Mouse (Mus musculus) stomach, embryonic 15.5 days (tissue): ENCODE measurements around the gene Csrnp1. TPM values are rescaled to one million over a fixed set of nuclear protein-coding genes. Genes with fewer than 3 reads are reported as not detected.

Experiments used
- ATAC-seq: fragments of 200-750 bp; cut with Nextera tagmentation; 2 replicates; pipeline ENCODE4 v1.8.0; 2017; ENCODE audit warnings: low read depth, moderate number of reproducible peaks, moderate TSS enrichment; ENCODE audit not compliant: insufficient read depth, low FRiP score
- H3K27ac ChIP-seq: fragments of 300-500 bp; sonication (generic); 2 replicates; pipeline ENCODE4 v1.5.1; 2015; ENCODE audit warnings: mild to moderate bottlenecking, inconsistent platforms
- H3K27me3 ChIP-seq: fragments of 300-500 bp; sonication (generic); replicated peaks from 2 replicates; pipeline ENCODE4 v1.6.1; 2015; ENCODE audit warnings: inconsistent platforms
- H3K36me3 ChIP-seq: fragments of 300-500 bp; sonication (generic); 2 replicates; pipeline ENCODE4 v1.6.1; 2015; ENCODE audit warnings: inconsistent platforms
- H3K4me1 ChIP-seq: fragments of 300-500 bp; sonication (generic); 2 replicates; pipeline ENCODE4 v1.6.1; 2015; ENCODE audit warnings: inconsistent platforms
- H3K4me2 ChIP-seq: fragments of 300-500 bp; sonication (generic); 2 replicates; pipeline ENCODE4 v1.6.1; 2015; ENCODE audit warnings: mild to moderate bottlenecking, inconsistent platforms
- H3K4me3 ChIP-seq: fragments of 300-500 bp; sonication (generic); replicated peaks from 2 replicates; pipeline ENCODE4 v1.5.1; 2015; ENCODE audit warnings: inconsistent platforms
- H3K9ac ChIP-seq: fragments of 300-500 bp; sonication (generic); 2 replicates; pipeline ENCODE4 v1.6.1; 2015; ENCODE audit warnings: inconsistent platforms
- H3K9me3 ChIP-seq: fragments of 300-500 bp; sonication (generic); 2 replicates; pipeline ENCODE4 v1.6.1; 2016; ENCODE audit warnings: inconsistent platforms
- WGBS: fragments of 180-500 bp; shearing (Covaris S2); methylation state at CpG from one replicate; pipeline ENCODE4 v1.1.7; 2015; 5-methylcytosine and 5-hydroxymethylcytosine counted together
- polyA plus RNA-seq: library from polyadenylated mRNA; unstranded; fragments of >200 nt; fragmentation: Nextera tagmentation; extraction: Ambion mirVana; gene quantifications from 2 replicates; pipeline ENCODE4 v1.2.1, GENCODE M21; 2015

The Csrnp1 gene
- polyA plus RNA-seq = 5.7 and 6.7 TPM in 2 replicates

- ATAC-seq = no peak
- Histone ChIP-seq H3K4me2 (peak within 1 kb of the TSS; percentile 96), H3K9me3 (no peaks in the 10 kb centered on the region), H3K4me3 (peak within 1 kb of the TSS; percentile 76), H3K36me3 (no peaks in the 10 kb centered on the region), H3K27ac (peak within 1 kb of the TSS; percentile 96), H3K9ac (peak within 1 kb of the TSS; percentile 45), H3K27me3 (no peaks in the 10 kb centered on the region), H3K4me1 (peaks cover 45% of the 10 kb centered on the region)
- WGBS = 10% methylated on average over 14 of the region's 14 CpGs
Measured at GRCm38 (mm10) chr9:119984536-119985011, at the start of gene Csrnp1. TSS of gene Csrnp1 (minus strand) at chr9:119984658.

- no peak overlapping the region for H3K4me2 ChIP-seq
- no peaks in the 10 kb centered on the region for H3K9me3 ChIP-seq
- H3K4me1 ChIP-seq = no peaks in the 10 kb centered on the region
- H3K4me3 ChIP-seq = no peak overlapping the region
- ATAC-seq = peak; percentile 73
- H3K27me3 ChIP-seq = no peaks in the 10 kb centered on the region
- H3K9ac ChIP-seq = no peak overlapping the region
- H3K36me3 ChIP-seq = no peaks in the 10 kb centered on the region
- 70% methylated on average over 6 of the region's 6 CpGs for WGBS
- no peak overlapping the region for H3K27ac ChIP-seq
Measured at GRCm38 (mm10) chr9:120032710-120033109, 48.3 kb upstream of the Csrnp1 start.

GRCm38 (mm10) chr9:120030421-120030820 lies 46.0 kb upstream of the Csrnp1 start:
- Histone ChIP-seq H3K27ac (no peak overlapping the region), H3K4me2 (no peak overlapping the region), H3K36me3 (no peaks in the 10 kb centered on the region), H3K4me1 (0 out of 2 replicates have a peak, but pooled peaks cover 4% of the 10 kb centered on the region), H3K4me3 (no peak overlapping the region), H3K27me3 (no peaks in the 10 kb centered on the region), H3K9me3 (no peaks in the 10 kb centered on the region), H3K9ac (no peak overlapping the region)
- WGBS = 80% methylated on average over 10 of the region's 10 CpGs
- ATAC-seq = no peak

- H3K36me3 ChIP-seq = no peaks in the 10 kb centered on the region
- WGBS = 89% methylated on average over 6 of the region's 6 CpGs
- no peaks in the 10 kb centered on the region for H3K9me3 ChIP-seq
- ATAC-seq = no peak
- no peaks in the 10 kb centered on the region for H3K27me3 ChIP-seq
- H3K27ac ChIP-seq = no peak overlapping the region
- H3K4me3 ChIP-seq = no peak overlapping the region
- 0 out of 2 replicates have a peak, but pooled peaks cover 4% of the 10 kb centered on the region for H3K4me1 ChIP-seq
- H3K9ac ChIP-seq = no peak overlapping the region
- H3K4me2 ChIP-seq = no peak overlapping the region
Measured at GRCm38 (mm10) chr9:120029880-120030279, 45.4 kb upstream of the Csrnp1 start.

- no peak overlapping the region for H3K9ac ChIP-seq
- H3K36me3 ChIP-seq = no peaks in the 10 kb centered on the region
- 0 out of 2 replicates have a peak, but pooled peaks cover 4% of the 10 kb centered on the region for H3K4me1 ChIP-seq
- H3K27me3 ChIP-seq = no peaks in the 10 kb centered on the region
- peak overlapping the region; percentile 8; the same call in 1 of the 2 replicates for H3K4me2 ChIP-seq
- H3K4me3 ChIP-seq = no peak overlapping the region
- no peaks in the 10 kb centered on the region for H3K9me3 ChIP-seq
- no peak overlapping the region for H3K27ac ChIP-seq
- 24% methylated on average over 14 of the region's 14 CpGs for WGBS
- peak; percentile 47; the same call in 1 of the 2 replicates for ATAC-seq
Measured at GRCm38 (mm10) chr9:120027401-120028151, 43.1 kb upstream of the Csrnp1 start.

- peaks cover 11% of the 10 kb centered on the region; the same call in 1 of the 2 replicates for H3K4me1 ChIP-seq
- no peak overlapping the region for H3K4me2 ChIP-seq
- 85% methylated on average over 5 of the region's 5 CpGs for WGBS
- H3K27me3 ChIP-seq = no peaks in the 10 kb centered on the region
- H3K9me3 ChIP-seq = no peaks in the 10 kb centered on the region
- H3K9ac ChIP-seq = no peak overlapping the region
- H3K4me3 ChIP-seq = no peak overlapping the region
- no peaks in the 10 kb centered on the region for H3K36me3 ChIP-seq
- H3K27ac ChIP-seq = no peak overlapping the region
- no peak for ATAC-seq
Measured at GRCm38 (mm10) chr9:120024625-120025024, 40.2 kb upstream of the Csrnp1 start.

- no peaks in the 10 kb centered on the region for H3K9me3 ChIP-seq
- ATAC-seq = no peak
- peaks cover 11% of the 10 kb centered on the region; the same call in 1 of the 2 replicates for H3K4me1 ChIP-seq
- H3K27ac ChIP-seq = no peak overlapping the region
- H3K4me2 ChIP-seq = no peak overlapping the region
- no peak overlapping the region for H3K4me3 ChIP-seq
- no peaks in the 10 kb centered on the region for H3K36me3 ChIP-seq
- H3K9ac ChIP-seq = no peak overlapping the region
- H3K27me3 ChIP-seq = no peaks in the 10 kb centered on the region
- WGBS = 70% methylated on average over 10 of the region's 10 CpGs
Measured at GRCm38 (mm10) chr9:120024171-120024570, 39.7 kb upstream of the Csrnp1 start.

- Histone ChIP-seq H3K9ac (no peak within 1 kb of the TSS), H3K27ac (no peak within 1 kb of the TSS), H3K36me3 (no peaks in the 10 kb centered on the region), H3K9me3 (no peaks in the 10 kb centered on the region), H3K4me1 (peaks cover 11% of the 10 kb centered on the region; the same call in 1 of the 2 replicates), H3K27me3 (no peaks in the 10 kb centered on the region), H3K4me3 (no peak within 1 kb of the TSS), H3K4me2 (no peak within 1 kb of the TSS)
- WGBS = 80% methylated on average over 18 of the region's 18 CpGs
- no peak for ATAC-seq
Measured at GRCm38 (mm10) chr9:120023086-120023811, 38.8 kb upstream of the Csrnp1 start, which contains the start of gene Xirp1. TSS of gene Xirp1 (minus strand) at chr9:120023598.

- no peak overlapping the region for H3K9ac ChIP-seq
- H3K27me3 ChIP-seq = no peaks in the 10 kb centered on the region
- H3K4me1 ChIP-seq = peaks cover 7% of the 10 kb centered on the region; the same call in 1 of the 2 replicates
- no peak overlapping the region for H3K4me2 ChIP-seq
- no peak for ATAC-seq
- no peaks in the 10 kb centered on the region for H3K9me3 ChIP-seq
- no peaks in the 10 kb centered on the region for H3K36me3 ChIP-seq
- H3K27ac ChIP-seq = 0 out of 2 replicates have a peak overlapping the region, but pooled peaks have one; percentile 52
- WGBS = 39% methylated on average over 5 of the region's 5 CpGs
- no peak overlapping the region for H3K4me3 ChIP-seq
Measured at GRCm38 (mm10) chr9:120021164-120021563, 36.7 kb upstream of the Csrnp1 start.

GRCm38 (mm10) chr9:120020285-120020890 lies 35.9 kb upstream of the Csrnp1 start:
- Histone ChIP-seq H3K36me3 (no peaks in the 10 kb centered on the region), H3K9me3 (no peaks in the 10 kb centered on the region), H3K4me1 (peaks cover 7% of the 10 kb centered on the region; the same call in 1 of the 2 replicates), H3K27ac (peak overlapping the region; percentile 52; the same call in 1 of the 2 replicates), H3K4me2 (no peak overlapping the region), H3K27me3 (no peaks in the 10 kb centered on the region), H3K4me3 (no peak overlapping the region), H3K9ac (no peak overlapping the region)
- ATAC-seq = no peak
- WGBS = 30% methylated on average over 7 of the region's 7 CpGs

GRCm38 (mm10) chr9:120016956-120017355 lies 32.5 kb upstream of the Csrnp1 start:
- Histone ChIP-seq H3K27ac (no peak overlapping the region), H3K4me3 (no peak overlapping the region), H3K9ac (no peak overlapping the region), H3K4me2 (no peak overlapping the region), H3K9me3 (no peaks in the 10 kb centered on the region), H3K4me1 (peaks cover 11% of the 10 kb centered on the region; the same call in 1 of the 2 replicates), H3K36me3 (no peaks in the 10 kb centered on the region), H3K27me3 (no peaks in the 10 kb centered on the region)
- WGBS = 58% methylated on average over 10 of the region's 10 CpGs
- no peak for ATAC-seq
